Mouse (Mus musculus) megakaryocyte, embryonic 14.5 days (primary cell): ENCODE measurements at regions not wholly inside any gene's neighbourhood (a gene's known extent, or its start where the extent isn't known, plus 50 kb on each side); places are given as distances from the start of the nearest gene placed in this dataset.
A peak's percentile ranks its signal among the peaks of the same experiment; 100 is the strongest.

Source experiments
- H3K27me3 ChIP-seq: replicated peaks from 2 replicates; pipeline ENCODE3; 2012; ENCODE audit warnings: inconsistent platforms
- H3K36me3 ChIP-seq: replicated peaks from 2 replicates; pipeline ENCODE3; 2012; ENCODE audit warnings: low read length, inconsistent platforms, mixed read lengths
- H3K4me1 ChIP-seq: 2 replicates; pipeline ENCODE4 v1.6.1; 2012; ENCODE audit warnings: inconsistent platforms
- H3K4me3 ChIP-seq: replicated peaks from 2 replicates; pipeline ENCODE3; 2012; ENCODE audit warnings: moderate library complexity, mild to moderate bottlenecking, inconsistent platforms
- H3K9me3 ChIP-seq: 2 replicates; pipeline ENCODE4 v1.6.1; 2012; ENCODE audit warnings: inconsistent platforms
- FLI1 ChIP-seq: IDR thresholded peaks from 2 replicates; pipeline ENCODE4 v1.6.1; 2012; ENCODE audit warnings: low read length, inconsistent platforms, mixed read lengths
- GATA1 ChIP-seq: IDR thresholded peaks from 3 replicates; pipeline ENCODE4 v1.6.1; 2012; ENCODE audit warnings: mixed read lengths, low read length, inconsistent platforms, borderline replicate concordance

DNA sequence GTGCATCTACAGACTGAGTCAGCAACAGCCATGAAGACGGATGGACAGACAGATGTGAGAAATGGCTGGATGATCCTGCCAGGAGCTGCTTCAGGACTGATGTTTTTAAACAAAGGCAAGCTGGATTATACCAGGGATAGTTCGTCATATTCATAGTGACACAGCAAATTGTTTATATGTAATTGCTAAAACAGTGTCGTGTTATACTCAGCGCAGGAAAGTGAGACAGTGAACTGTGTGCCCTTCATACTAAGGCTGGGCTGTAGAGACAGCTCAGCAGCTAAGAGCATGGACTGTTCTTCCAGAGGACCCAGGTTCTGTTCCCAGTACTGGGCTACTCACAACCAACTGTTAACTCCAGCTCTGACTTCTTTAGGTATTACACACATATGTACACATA, 199.2 kb upstream of the Tgfbr2 start:
- no peak overlapping the region for H3K4me3 ChIP-seq
- H3K36me3 ChIP-seq = no peaks in the 10 kb centered on the region
- TF ChIP-seq GATA1 = no peak
- H3K4me1 ChIP-seq = peaks cover 47% of the 10 kb centered on the region
- H3K27me3 ChIP-seq = no peaks in the 10 kb centered on the region
- H3K9me3 ChIP-seq = no peaks in the 10 kb centered on the region

DNA sequence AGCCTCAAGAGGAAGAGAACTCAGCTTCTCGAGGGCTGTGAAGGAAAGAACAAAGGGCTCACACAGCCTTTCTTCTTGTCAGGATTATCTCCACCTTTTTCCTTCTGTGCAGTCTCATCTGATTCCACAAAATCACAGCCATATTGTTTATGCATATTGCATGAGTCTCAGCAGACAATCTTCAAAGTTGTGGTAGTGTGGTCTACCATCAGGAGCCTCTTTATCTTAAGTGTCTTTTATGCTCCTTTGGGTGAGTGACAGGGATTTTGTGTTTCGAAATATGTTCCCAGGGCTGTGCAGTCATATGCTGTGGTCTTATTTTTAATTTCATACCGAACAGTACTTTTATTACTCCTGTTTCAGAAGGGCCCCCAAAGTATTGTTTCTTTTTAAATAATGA, 198.2 kb upstream of the Tgfbr2 start:
- Histone ChIP-seq H3K36me3 (no peaks in the 10 kb centered on the region), H3K9me3 (no peaks in the 10 kb centered on the region), H3K27me3 (no peaks in the 10 kb centered on the region), H3K4me3 (no peak overlapping the region), H3K4me1 (peaks cover 57% of the 10 kb centered on the region)
- no peak for TF ChIP-seq GATA1
- TF ChIP-seq FLI1 = no peak

DNA sequence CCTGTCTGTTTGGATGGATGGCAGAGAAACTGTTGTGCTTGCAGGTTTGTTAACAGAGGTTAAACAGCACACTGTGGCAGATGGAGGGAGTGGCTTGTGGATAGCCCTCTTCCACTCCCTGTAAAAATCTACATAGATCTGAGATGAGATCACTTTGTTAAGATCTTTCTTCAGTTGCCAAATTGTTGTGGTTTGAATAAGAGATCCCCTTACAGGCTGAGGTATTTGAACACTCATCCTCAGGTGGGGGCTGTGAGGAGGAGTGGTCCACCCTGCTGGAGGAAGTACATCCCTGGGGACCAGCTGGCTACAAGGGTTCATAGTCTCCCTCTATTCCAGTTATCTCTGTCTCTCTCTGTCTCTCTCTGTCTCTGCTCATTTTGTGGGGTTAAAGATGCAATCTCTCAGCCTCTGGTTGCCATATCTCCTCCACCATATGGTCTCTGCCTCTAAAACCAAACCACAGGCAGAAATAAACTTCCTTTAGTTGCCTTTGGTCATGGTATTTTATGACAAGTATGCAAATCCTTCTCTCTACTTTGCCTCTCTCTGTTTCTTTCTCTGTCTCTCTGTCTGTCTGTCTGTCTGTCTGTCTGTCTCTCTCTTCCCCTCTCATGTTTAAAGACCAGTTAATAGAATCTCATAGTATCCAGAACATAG, 194.0 kb upstream of the Tgfbr2 start:
- no peaks in the 10 kb centered on the region for H3K36me3 ChIP-seq
- no peaks in the 10 kb centered on the region for H3K27me3 ChIP-seq
- no peak overlapping the region for H3K4me3 ChIP-seq
- H3K4me1 ChIP-seq = peaks cover 73% of the 10 kb centered on the region
- no peak for TF ChIP-seq GATA1
- TF ChIP-seq FLI1 = no peak
- H3K9me3 ChIP-seq = no peaks in the 10 kb centered on the region

- Histone ChIP-seq H3K36me3 (peaks cover 4% of the 10 kb centered on the region), H3K4me1 (peaks cover 61% of the 10 kb centered on the region), H3K4me3 (peak overlapping the region; percentile 44), H3K27me3 (no peaks in the 10 kb centered on the region), H3K9me3 (peaks cover 12% of the 10 kb centered on the region)
- TF ChIP-seq GATA1 (no peak), FLI1 (no peak)
These were observed 191.6 kb upstream of the Tgfbr2 start for GRCm38 (mm10) chr9:116366713-116367112.

- peaks cover 57% of the 10 kb centered on the region for H3K4me1 ChIP-seq
- TF ChIP-seq FLI1 = no peak
- no peak for TF ChIP-seq GATA1
These were observed 191.0 kb upstream of the Tgfbr2 start for GRCm38 (mm10) chr9:116366193-116366592.

GRCm38 (mm10) chr9:116365701-116366100, 190.5 kb upstream of the Tgfbr2 start:
- TF ChIP-seq FLI1 = no peak
- TF ChIP-seq GATA1 = no peak
- Histone ChIP-seq H3K9me3 (peaks cover 20% of the 10 kb centered on the region), H3K4me1 (peaks cover 54% of the 10 kb centered on the region), H3K36me3 (peaks cover 4% of the 10 kb centered on the region), H3K27me3 (no peaks in the 10 kb centered on the region), H3K4me3 (peak overlapping the region; percentile 83)

More at GRCm38 (mm10) chr9:116366193-116366592, 191.0 kb upstream of the Tgfbr2 start:
- H3K36me3 ChIP-seq = peaks cover 4% of the 10 kb centered on the region
- H3K27me3 ChIP-seq = no peaks in the 10 kb centered on the region
- H3K4me3 ChIP-seq = peak overlapping the region; percentile 83
- H3K9me3 ChIP-seq = peaks cover 17% of the 10 kb centered on the region

DNA sequence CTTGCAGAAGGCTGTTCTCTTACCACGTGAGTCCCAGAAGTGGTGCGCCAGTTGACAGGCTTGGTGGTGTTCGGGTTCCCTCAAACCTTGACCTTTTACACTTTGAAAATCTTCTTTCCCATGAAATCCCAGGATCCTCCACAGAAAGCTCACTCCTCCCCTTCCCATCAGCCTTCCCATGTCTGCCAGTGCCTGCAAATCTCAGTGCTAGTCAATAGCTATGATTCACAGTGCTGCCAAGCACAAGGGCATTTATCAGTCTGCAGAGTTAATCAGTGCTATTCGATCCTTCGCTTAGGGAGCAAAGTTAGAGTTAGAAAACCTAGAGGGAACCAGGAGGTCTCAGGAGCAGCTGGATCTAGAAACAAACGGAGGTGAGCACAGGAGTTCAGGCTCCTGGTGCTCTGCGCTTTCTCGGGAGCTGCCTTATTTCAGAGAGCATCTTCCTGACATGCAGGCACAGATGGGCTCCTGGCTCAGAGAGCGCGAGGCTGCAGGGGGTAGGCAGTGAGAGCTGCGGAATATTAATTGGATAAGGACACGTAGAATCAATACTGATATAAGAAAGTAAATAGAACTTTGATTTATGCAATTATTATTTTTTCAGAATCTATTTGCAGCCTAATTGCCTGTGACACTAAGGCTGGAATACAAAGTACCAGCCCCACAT, 190.0 kb upstream of the Tgfbr2 start:
- H3K36me3 ChIP-seq = peaks cover 4% of the 10 kb centered on the region
- no peak overlapping the region for H3K4me3 ChIP-seq
- H3K9me3 ChIP-seq = peaks cover 20% of the 10 kb centered on the region
- H3K27me3 ChIP-seq = no peaks in the 10 kb centered on the region
- peaks cover 54% of the 10 kb centered on the region for H3K4me1 ChIP-seq
- TF ChIP-seq FLI1 = no peak

DNA sequence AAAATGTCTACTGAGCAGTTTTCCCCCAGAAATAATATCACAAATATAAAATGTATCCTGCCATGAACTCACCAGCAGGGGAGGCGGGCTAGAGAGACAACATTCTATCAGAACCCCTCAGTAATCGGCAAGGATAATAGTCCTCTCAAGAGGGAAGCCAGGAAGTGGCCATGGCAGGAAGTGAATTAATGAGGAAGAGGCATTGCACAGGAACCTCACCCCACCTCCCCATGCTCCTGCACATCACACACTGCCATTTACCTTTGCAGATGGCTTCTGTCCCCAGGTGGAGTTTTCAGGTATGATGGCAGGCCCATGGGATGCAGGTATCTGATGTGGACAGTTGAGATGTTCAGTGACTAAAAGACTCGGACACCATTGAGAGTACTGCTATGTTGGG, 185.9 kb upstream of the Tgfbr2 start:
- TF ChIP-seq FLI1 = no peak
- TF ChIP-seq GATA1 = no peak
- peaks cover 4% of the 10 kb centered on the region for H3K36me3 ChIP-seq
- no peak overlapping the region for H3K4me3 ChIP-seq
- peaks cover 17% of the 10 kb centered on the region for H3K4me1 ChIP-seq
- H3K9me3 ChIP-seq = peaks cover 34% of the 10 kb centered on the region
- H3K27me3 ChIP-seq = no peaks in the 10 kb centered on the region

DNA sequence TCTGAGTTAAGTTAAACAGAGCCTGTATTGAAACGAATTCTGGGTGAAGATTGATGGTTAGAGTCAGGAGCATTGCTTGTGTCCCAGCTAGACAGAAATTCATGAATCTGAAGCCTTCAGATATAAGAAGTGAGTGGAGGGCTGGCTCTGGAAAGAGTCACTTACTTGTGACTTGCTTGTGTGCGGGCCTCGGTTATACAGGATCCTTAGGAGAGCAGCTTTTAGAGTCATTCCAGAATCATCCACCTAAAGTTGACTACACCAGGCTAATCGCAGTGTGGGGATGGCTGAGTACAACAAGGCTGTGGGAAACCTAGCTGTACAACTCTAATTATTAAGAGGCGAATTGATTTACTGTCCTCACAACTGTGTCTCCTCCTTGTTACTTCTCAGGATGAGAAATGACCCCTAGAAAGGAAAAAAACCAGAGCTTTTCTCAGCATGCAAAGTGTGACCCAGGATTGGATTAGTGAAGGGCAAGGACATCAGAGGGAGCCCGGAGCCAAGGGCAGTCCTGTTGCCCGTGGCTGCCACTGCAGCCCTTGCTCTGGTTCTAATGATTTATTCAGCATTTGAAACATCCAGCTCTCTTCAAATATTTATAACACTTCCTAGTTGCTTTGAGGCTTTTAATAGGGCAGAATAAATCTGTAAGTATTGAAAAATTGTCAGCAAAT, 179.0 kb upstream of the Tgfbr2 start:
- TF ChIP-seq FLI1 = no peak
- Histone ChIP-seq H3K4me3 (no peak overlapping the region), H3K9me3 (peaks cover 16% of the 10 kb centered on the region), H3K27me3 (no peaks in the 10 kb centered on the region), H3K4me1 (no peaks in the 10 kb centered on the region), H3K36me3 (no peaks in the 10 kb centered on the region)

DNA sequence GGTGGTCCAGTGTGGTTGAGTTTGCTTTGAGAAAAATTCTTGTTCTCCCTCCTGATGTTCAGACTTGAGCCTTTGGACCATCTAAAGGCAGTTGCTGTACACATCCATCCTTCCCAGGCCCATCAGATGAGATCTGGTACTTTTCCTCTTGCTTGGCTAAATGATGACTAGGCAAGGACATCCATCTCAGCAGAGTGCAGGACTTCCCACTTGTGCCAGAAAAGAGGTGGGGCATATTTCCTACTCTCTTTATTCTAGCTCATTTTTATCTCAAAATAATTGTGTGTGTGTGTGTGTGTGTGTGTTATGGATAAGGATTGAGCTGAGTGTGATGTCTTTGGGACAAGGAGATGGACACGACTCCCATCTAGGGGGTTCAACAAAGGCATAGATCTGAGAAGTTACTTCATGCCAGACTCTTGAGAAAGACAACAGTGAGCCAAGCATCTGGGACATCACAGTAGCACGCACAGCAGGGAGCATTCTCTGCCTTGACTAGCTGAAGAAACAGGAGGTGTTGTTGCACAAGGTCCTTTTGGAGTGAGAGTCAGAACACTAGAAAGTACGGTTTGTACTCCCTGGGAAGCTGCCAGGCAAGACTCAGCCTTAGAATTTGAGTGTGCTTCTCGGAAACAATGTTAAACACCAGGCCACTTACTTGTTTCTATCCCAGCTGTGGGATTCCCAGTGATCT, 177.8 kb upstream of the Tgfbr2 start:
- no peak for TF ChIP-seq GATA1
- TF ChIP-seq FLI1 = no peak
- Histone ChIP-seq H3K9me3 (peaks cover 14% of the 10 kb centered on the region), H3K4me1 (no peaks in the 10 kb centered on the region), H3K36me3 (no peaks in the 10 kb centered on the region), H3K27me3 (no peaks in the 10 kb centered on the region), H3K4me3 (no peak overlapping the region)
